Mouse (Mus musculus) lung, postnatal 36 days (tissue): ENCODE data around the gene Ddx39.

Experiments used
- DNase-seq: peaks from one replicate; pipeline ENCODE4 v3.0.0; 2022; ENCODE audit warnings: mixed read lengths

The Ddx39 gene

GRCm38 (mm10) chr8:83771791-83772190, 56.8 kb downstream of the Ddx39 start:
- no peak for DNase-seq

GRCm38 (mm10) chr8:83772701-83773451, 57.9 kb downstream of the Ddx39 start:
- DNase-seq: peak; percentile 84

- peak; percentile 85 for DNase-seq
These were observed 58.5 kb downstream of the Ddx39 start for GRCm38 (mm10) chr8:83773452-83773846.

- DNase-seq: no peak
These were observed 59.2 kb downstream of the Ddx39 start for GRCm38 (mm10) chr8:83774221-83774620.
